Mouse (Mus musculus) natural killer cell, adult 2 months (primary cell): ENCODE measurements at regions not wholly inside any gene's neighbourhood (a gene's known extent, or its start where the extent isn't known, plus 50 kb on each side); places are given as distances from the start of the nearest gene placed in this dataset.
A peak's percentile ranks its signal among the peaks of the same experiment; 100 is the strongest.

Experiments used
- DNase-seq, 2 experiments: peaks; one replicate each; pipeline ENCODE4 v3.0.0; 2022; ENCODE audit warnings: low spot score in 2 of 2

DNA sequence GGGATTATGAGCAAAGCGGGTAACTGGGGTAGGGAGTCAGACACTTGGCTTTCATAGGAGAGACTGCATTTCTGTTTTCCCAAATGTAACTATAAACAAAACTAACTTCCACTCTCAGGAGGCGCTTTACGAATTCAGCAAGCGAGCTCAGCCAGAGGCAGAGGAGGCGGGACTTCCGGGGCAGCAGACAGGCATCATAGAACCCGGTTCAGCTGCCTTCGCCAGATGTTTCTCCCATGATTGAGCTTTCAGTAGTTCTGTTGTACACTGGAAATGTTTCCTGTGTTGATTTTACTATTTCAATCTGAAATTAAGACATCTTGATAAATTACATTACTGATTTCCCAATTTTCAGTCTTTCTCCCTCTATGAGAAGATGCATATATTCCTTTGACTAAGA lies 92.9 kb downstream of the Zfp365 start:
- no peak for DNase-seq

DNA sequence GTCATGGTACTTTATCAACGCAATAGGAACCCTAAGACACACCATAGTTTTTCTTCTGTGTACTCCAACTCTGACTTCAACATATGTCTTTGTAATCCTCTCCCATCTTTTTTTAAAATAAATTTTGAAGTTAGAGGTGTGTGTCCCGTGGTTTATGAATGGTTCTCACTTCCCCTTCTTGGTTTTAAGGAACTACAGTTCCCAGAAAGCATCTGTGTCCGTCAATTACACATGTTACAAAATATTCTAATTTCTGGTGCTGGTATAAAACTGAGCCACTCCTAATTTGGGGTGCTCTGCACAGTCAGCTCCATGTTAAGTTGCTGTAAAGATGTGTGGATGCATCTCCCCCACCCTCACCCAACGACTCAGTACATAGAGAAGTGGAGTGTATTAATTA lies 98.6 kb downstream of the Zfp365 start:
- no peak for DNase-seq

- no peak for DNase-seq
These were observed 107.3 kb downstream of the Zfp365 start for GRCm38 (mm10) chr10:67805131-67805530.

DNA sequence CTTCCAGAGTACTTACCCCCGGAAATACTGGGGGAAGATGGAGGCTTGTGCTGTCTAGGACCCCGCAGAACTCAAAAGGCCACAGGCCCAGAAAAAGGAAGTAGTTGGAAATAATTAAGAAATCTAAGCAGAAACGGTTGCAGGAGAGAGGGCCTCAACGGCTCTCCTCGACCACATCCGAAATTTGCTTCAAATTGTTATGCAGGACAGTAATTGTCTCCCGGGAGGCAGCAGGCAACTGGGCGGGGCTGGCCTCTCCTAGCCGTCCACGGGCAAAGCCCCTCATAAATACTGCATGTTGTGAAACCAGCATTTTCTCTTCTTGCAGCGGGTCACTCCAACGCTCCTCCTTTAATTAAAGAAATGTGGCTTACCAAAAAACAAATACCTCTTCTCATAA lies 107.8 kb downstream of the Zfp365 start:
- DNase-seq = no peak

GRCm38 (mm10) chr10:67802156-67802555 lies 110.3 kb downstream of the Zfp365 start:
- no peak for DNase-seq

GRCm38 (mm10) chr10:67801619-67802018 lies 110.8 kb downstream of the Zfp365 start:
- no peak for DNase-seq

GRCm38 (mm10) chr10:67798991-67799390 lies 113.5 kb downstream of the Zfp365 start:
- no peak for DNase-seq

- no peak for DNase-seq
These were observed 119.3 kb downstream of the Zfp365 start for GRCm38 (mm10) chr10:67793206-67793605.

DNA sequence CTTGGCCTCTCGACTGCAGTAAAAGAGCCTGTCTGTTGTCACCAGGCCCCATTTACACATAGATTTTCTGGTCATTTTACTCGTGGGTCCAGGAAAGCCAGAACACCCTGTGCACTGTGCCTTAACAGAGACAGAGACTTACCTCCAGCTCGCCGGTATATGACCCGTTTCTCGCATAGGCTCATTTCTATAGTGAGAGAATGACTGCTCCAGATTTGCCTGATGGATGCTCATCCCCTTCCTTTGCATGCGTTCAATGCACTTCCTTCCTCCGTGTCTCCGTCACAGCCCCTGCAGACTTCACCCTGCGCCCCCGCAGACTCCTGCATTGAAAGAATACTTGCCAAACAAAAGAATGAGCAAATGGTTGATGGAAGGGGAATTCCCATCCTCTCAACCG lies 122.8 kb downstream of the Zfp365 start:
- DNase-seq = no peak

DNA sequence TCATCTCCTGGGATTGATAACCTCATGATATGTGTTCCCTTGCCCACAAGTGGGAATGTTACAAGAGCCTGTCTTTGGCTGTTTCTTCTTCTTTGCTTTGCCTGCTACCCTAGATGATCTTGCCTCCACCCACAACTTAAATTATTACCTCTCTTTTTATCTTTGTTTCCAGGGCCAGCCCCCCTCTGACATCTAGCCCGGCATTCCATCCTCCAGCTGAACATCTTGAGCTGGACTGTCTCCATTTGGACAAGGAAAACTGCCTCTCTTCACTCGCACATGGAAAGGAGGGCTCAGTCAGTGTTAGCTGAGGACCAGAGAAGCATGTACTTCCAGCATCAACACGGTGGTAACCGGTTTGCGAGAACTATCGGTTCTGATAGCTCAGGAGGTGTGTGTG lies 124.3 kb downstream of the Zfp365 start:
- no peak for DNase-seq

DNA sequence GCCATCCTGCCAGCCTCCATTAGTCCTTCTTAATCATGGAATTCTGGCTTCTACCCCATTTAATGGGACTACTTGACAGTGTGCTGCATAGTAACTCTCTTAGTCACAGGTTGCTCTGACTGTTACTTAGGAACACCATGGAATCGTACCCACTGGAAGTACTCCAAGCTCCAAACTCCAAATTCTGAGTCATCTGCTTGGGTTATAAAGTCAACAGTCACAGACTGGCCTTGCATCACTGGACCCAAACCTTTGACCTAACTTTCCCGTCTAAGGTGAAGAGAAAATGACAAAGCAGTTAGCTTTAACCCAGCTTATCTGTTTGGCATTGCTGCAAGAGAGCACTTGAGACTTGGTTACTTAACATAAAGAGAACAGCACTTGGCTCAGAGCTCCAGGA lies 126.9 kb downstream of the Zfp365 start:
- DNase-seq = no peak

GRCm38 (mm10) chr10:67778341-67778740 lies 134.1 kb downstream of the Zfp365 start:
- no peak for DNase-seq

- no peak for DNase-seq
These were observed 134.7 kb downstream of the Zfp365 start for GRCm38 (mm10) chr10:67777721-67778120.

DNA sequence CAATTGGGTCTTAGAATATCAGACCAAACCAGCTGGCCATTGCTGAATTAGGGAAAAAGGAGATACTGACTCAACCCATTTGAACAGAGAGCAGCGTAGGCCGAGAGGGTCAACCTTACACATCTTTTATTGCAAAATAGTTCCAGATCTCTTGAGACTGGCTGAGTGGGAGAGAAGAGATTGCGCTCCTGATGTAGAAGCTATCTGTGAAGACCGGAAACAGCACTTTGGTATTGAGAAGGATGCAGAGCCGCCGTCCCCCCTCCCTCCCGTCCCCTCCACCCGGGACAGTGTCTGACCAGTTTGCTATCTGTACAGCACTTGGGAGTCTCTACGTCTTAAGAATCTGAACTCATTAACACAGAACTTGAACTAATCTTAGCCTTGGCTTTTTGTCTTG lies 135.6 kb downstream of the Zfp365 start:
- no peak for DNase-seq

DNA sequence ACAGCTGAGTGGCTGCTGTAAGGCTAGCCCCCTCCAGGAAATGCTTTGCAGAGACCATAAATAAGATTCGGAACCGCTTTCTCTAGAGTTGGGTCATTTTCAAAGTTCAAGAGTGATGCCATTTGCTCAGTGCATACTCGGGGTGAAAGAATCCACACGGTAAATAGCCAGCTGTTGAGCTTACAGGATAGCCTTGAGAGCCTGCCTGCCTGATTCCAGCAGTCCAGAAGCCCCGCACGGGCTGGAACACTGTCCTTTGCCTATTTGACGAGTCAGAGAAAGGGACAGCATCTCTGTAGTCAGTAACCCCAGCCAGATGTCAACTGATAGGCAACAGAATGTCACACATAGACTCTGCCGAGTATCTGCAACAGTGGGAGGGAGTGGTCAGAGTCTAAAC lies 140.7 kb downstream of the Zfp365 start:
- DNase-seq = no peak

- DNase-seq = peak; percentile 48 to 58
These were observed 146.4 kb downstream of the Zfp365 start for GRCm38 (mm10) chr10:67766099-67766498.

GRCm38 (mm10) chr10:67760424-67760823 lies 152.0 kb downstream of the Zfp365 start:
- DNase-seq = no peak

DNA sequence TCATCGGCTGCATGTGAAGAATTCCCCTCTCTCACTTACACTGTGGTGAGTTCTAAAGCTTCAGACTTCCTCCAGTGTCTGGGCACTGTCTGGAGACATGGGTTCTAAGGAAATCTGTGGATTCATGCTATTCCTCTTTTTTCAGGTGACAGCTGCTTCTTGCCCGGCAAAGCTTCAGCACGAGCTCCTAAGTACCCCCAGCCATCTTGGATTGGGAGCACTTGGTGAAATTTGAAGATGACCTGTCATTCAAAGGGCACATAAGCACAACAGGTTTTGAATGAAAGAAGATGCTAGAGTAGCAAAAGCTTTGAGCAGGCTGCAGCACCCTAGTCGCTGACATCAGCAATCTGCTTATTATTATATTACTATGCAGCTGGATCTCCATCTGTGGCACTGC lies 164.3 kb downstream of the Zfp365 start:
- no peak for DNase-seq

DNA sequence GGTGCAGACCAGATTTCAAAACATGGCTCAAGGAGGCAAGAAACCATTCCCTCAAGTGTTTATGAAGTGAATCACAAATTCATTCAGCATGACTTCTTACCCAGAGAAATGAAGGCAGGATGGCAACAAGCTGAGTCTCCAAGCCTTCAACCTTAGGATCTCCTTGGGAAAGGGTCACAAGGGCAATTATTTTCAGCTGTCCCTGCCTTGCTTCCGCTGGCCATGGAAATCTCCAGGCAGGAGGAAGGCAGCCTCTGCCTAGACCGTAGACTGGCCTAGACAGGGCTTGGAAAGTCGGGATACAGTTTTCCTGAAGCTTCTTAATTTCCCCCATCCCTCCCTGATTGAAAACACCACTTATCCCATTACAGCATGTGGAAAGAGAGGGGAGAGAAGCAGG lies 165.0 kb downstream of the Zfp365 start:
- DNase-seq = no peak

GRCm38 (mm10) chr10:67746140-67746539 lies 166.3 kb downstream of the Zfp365 start:
- DNase-seq = no peak

- no peak for DNase-seq
These were observed 168.9 kb downstream of the Zfp365 start for GRCm38 (mm10) chr10:67743561-67743960.

- no peak for DNase-seq
These were observed 169.6 kb downstream of the Zfp365 start for GRCm38 (mm10) chr10:67742824-67743223.

DNA sequence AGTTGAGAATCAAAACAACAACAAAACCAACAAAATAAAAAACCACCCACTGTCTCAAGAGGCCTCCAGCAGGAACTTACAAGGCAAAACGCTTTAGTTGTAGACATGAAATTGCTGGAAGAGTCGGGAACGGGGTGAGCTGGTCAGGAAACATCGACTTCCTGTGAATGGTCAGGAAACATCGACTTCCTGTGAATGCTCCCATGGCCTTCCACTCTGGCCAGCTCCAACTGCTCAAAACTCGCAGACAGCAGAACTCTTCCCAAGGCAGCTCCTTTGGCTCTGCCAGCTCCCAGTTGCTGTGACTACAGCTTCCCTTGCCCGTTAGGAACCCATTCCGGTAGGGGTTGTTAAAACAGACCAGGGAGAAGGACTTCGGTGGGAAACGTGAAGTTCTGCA lies 170.2 kb downstream of the Zfp365 start:
- DNase-seq = no peak

DNA sequence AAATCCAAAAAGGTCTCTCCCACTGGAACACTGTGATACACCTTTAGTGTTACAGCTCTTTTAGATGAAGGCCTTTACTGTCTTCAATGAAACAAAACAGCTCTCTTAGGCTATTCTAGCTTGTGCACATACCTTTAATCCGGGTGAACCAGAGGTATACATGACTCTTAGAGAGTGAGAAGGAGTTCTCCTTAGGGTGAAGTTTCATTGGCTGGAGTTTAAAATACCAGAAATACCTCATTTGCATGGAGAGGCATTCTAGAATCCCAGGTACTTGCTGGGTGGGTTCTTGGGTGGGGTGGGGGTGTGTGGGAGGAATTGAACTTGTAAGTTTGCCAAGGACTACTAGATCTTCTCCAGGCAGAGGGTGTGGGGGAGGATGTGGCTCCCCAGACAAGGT lies 173.3 kb downstream of the Zfp365 start:
- no peak for DNase-seq

DNA sequence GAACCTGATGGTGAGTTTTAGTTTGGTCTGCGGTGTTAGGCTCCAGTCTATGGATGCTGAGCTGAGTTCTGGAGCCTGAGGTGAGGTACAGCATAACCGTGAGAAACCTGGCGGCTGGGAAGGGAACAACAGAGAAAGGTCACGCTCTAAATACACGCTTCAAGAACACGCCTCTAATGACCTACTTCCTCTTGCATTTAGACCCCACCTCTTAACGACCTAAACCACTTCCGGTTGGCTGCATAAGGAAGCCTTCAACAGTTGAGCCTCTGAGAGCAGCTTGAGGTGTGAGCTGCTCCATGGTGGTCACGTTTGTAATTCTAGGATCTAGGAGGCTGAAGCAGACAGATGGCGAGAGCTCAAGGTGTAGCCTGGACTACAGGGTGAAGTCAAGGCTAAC lies 175.8 kb downstream of the Zfp365 start:
- no peak for DNase-seq
